ENCODE assay signal across 7 mouse cellular contexts in the genomic region with DNA sequence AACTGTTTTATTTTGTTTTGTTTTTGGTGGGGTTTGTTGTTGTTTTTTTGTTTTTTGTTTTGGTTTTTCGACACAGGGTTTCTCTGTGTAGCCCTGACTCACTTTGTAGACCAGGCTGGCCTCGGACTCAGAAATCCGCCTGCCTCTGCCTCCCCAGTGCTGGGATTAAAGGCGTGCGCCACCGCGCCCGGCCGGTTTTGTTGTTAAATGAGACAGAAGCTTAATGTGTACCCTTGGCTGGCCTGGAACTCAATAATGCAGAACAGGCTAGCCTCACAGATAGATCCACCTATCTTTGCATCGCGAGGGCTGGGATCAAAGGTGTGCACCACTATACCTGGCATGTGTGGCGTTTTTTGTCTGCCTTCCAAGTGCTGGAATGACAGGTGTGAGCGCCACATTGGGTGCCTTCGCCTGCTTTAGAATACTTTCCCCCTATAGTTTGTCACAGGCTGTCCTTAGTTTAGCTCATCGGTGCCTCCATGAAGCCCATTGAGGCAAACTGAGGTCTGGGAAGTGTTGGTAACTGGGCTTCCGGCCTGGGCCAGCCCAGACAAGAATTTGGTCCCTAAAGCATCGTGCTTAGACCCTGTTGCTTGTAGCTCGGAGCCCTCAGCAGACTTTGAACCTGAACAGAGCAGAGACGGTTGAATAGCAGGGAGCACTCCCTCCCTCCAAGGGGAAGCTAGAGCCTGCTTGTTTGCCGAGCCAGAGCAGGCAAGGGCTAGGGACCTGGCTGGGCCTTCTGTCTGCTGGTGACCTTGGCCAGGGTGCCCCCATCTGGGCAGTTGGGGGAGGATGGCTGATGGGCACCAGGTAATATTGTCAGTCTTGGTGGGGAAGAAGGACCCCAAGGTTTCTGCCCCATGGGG. TPM values are rescaled to one million over a fixed set of nuclear protein-coding genes. Genes with fewer than 3 reads are reported as not detected.
A peak's percentile ranks its signal among the peaks of the same experiment; 100 is the strongest.
DNase-seq lines count a peak whose midpoint lies in the region; ATAC-seq and TF ChIP-seq lines count a peak whose summit lies in the region.

No protein-coding gene starts in this region.

- H3K9ac ChIP-seq in ES-E14 (ENCODE audit: insufficient read depth, low read depth, low read length, poor library complexity, severe bottlenecking) = no peak overlapping the region
- peak overlapping the region; percentile 81 for H3K9ac ChIP-seq in limb, embryonic 14.5 days (ENCODE audit: low read depth, low read length, severe bottlenecking)
- H3K9ac ChIP-seq in stomach, embryonic 16.5 days (ENCODE audit: low read length) = peak overlapping the region; percentile 83

- WGBS in hindbrain, embryonic 10.5 days = 45% methylated on average over 20 of the region's 20 CpGs
- 34% methylated on average over 20 of the region's 20 CpGs for WGBS in limb, embryonic 14.5 days
- WGBS in stomach, embryonic 16.5 days = 32% methylated on average over 20 of the region's 20 CpGs

- no peak for TF ChIP-seq POLR2A in limb, embryonic 14.5 days (IDR thresholded peaks at IDR 0.05; ENCODE audit: borderline replicate concordance, extremely low read depth, insufficient read depth, insufficient read length)

- peaks cover 2 to 8% of the 10 kb centered on the region in 2 experiments; a peak in 2 of 4 replicates for H3K4me1 ChIP-seq in ES-E14 (ENCODE audit: control insufficient read depth in 2 of 2, insufficient read depth in 2 of 2, low read length in 2 of 2, poor library complexity in 1 of 2)
- peaks cover 63% of the 10 kb centered on the region for H3K4me1 ChIP-seq in hindbrain, embryonic 10.5 days (replicated peaks)
- peaks cover 17% of the 10 kb centered on the region for H3K4me1 ChIP-seq in limb, embryonic 14.5 days (ENCODE audit: control insufficient read depth, insufficient read depth, low read length)
- peaks cover 25% of the 10 kb centered on the region for H3K4me1 ChIP-seq in stomach, embryonic 16.5 days (ENCODE audit: control insufficient read depth, insufficient read depth, low read length)

- peaks cover 21% of the 10 kb centered on the region for H3K79me2 ChIP-seq in C2C12 (ENCODE audit: control insufficient read depth, insufficient read depth)

- H3K79me3 ChIP-seq in C2C12 (ENCODE audit: low read depth) = peaks cover 8% of the 10 kb centered on the region

- no peaks in the 10 kb centered on the region for H3K36me3 ChIP-seq in C2C12 (ENCODE audit: control insufficient read depth, insufficient read depth)
- peaks cover 3% of the 10 kb centered on the region; the same call in 1 of the 2 replicates for H3K36me3 ChIP-seq in ES-E14 (ENCODE audit: control insufficient read depth, insufficient read depth, low read length, poor library complexity, severe bottlenecking)
- H3K36me3 ChIP-seq in hindbrain, embryonic 10.5 days = peaks cover 44% of the 10 kb centered on the region
- peaks cover 37% of the 10 kb centered on the region for H3K36me3 ChIP-seq in limb, embryonic 14.5 days (ENCODE audit: control insufficient read depth, insufficient read depth, low read length)
- H3K36me3 ChIP-seq in stomach, embryonic 16.5 days (ENCODE audit: control insufficient read depth, insufficient read depth, low read length) = peaks cover 9% of the 10 kb centered on the region

- no peak overlapping the region for H3K27ac ChIP-seq in ES-E14 (ENCODE audit: insufficient read depth, low read depth, low read length, poor library complexity, severe bottlenecking)
- peak overlapping the region; percentile 96 for H3K27ac ChIP-seq in hindbrain, embryonic 10.5 days
- no peak overlapping the region for H3K27ac ChIP-seq in limb, embryonic 14.5 days (replicated peaks; ENCODE audit: low read depth, low read length)
- H3K27ac ChIP-seq in stomach, embryonic 16.5 days (ENCODE audit: low read length) = peak overlapping the region; percentile 56

- TF ChIP-seq CTCF in C2C12 (IDR thresholded peaks at IDR 0.05; ENCODE audit: control insufficient read depth, insufficient read depth, insufficient read length) = peak; percentile 6

- peak overlapping the region; percentile 59 for H3K4me2 ChIP-seq in limb, embryonic 14.5 days (replicated peaks; ENCODE audit: low read depth, low read length, severe bottlenecking)
- peak overlapping the region; percentile 57 for H3K4me2 ChIP-seq in stomach, embryonic 16.5 days (ENCODE audit: low read depth, low read length)

- no peak overlapping the region for H3ac ChIP-seq in C2C12 (ENCODE audit: control insufficient read depth, insufficient read length, low read depth)

- in situ Hi-C loops in ES-E14 (cut with MboI; ENCODE audit: low sequenced_read_pairs in 2 of 2, unreplicated experiment in 2 of 2) = loop anchor here in 1 of 2 experiments (25.0 kb wide), 1 partner anchor 238 kb away; no protein-coding TSS in a partner anchor

- H3K27me3 ChIP-seq in C2C12 (ENCODE audit: control insufficient read depth, insufficient read depth, insufficient read length) = no peaks in the 10 kb centered on the region
- H3K27me3 ChIP-seq in hindbrain, embryonic 10.5 days (ENCODE audit: insufficient read depth, poor library complexity, severe bottlenecking) = peaks cover 19% of the 10 kb centered on the region
- H3K27me3 ChIP-seq in limb, embryonic 14.5 days (ENCODE audit: control insufficient read depth, insufficient read depth, low read length) = no peaks in the 10 kb centered on the region
- H3K27me3 ChIP-seq in stomach, embryonic 16.5 days (ENCODE audit: control insufficient read depth, insufficient read depth, low read length) = no peaks in the 10 kb centered on the region

- H3K9me3 ChIP-seq in ES-E14 (ENCODE audit: control insufficient read depth, insufficient read depth, low read depth, low read length) = no peaks in the 10 kb centered on the region
- no peaks in the 10 kb centered on the region for H3K9me3 ChIP-seq in hindbrain, embryonic 10.5 days
- H3K9me3 ChIP-seq in limb, embryonic 14.5 days (ENCODE audit: control insufficient read depth, low read length) = no peaks in the 10 kb centered on the region
- H3K9me3 ChIP-seq in stomach, embryonic 16.5 days (replicated peaks; ENCODE audit: control insufficient read depth, low read length) = no peaks in the 10 kb centered on the region

- peak overlapping the region; percentile 69 for H3K4me3 ChIP-seq in C2C12 (ENCODE audit: insufficient read depth, poor library complexity, severe bottlenecking)
- H3K4me3 ChIP-seq in ES-E14 (ENCODE audit: insufficient read depth in 1 of 2, low read depth in 1 of 2, low read length in 2 of 2, poor library complexity in 1 of 2, severe bottlenecking in 1 of 2) = peak overlapping the region; percentile 83 to 87
- peak overlapping the region; percentile 81 for H3K4me3 ChIP-seq in hindbrain, embryonic 10.5 days
- H3K4me3 ChIP-seq in limb, embryonic 14.5 days (replicated peaks; ENCODE audit: low read length) = peak overlapping the region; percentile 87
- peak overlapping the region; percentile 85 for H3K4me3 ChIP-seq in stomach, embryonic 16.5 days (replicated peaks; ENCODE audit: low read length)

- DNase-seq in ES-E14 (ENCODE audit: low read depth, low spot score) = no peak
- no peak for DNase-seq in hindbrain, embryonic 10.5 days (ENCODE audit: low spot score)
- DNase-seq in limb, embryonic 14.5 days (ENCODE audit: low spot score) = no peak
- DNase-seq in frontal cortex, postnatal 14 days (ENCODE audit: low spot score in 2 of 2) = no peak
- DNase-seq in T-cell, adult 2 months (ENCODE audit: low spot score) = no peak

- ATAC-seq in limb, embryonic 14.5 days (ENCODE audit: low FRiP score, low read depth) = no peak
- no peak for ATAC-seq in stomach, embryonic 16.5 days (ENCODE audit: insufficient read depth, low FRiP score)

TF ChIP-seq in C2C12, 6 proteins besides CTCF, POLR2A, EP300 and RAD21:
- TF ChIP-seq MYOD1 (IDR thresholded peaks at IDR 0.05; ENCODE audit: control insufficient read depth, insufficient read length, low read depth) (no peak), CEBPB (IDR thresholded peaks at IDR 0.05; ENCODE audit: low read depth) (no peak), FOSL1 (IDR thresholded peaks at IDR 0.05; ENCODE audit: insufficient read depth, low read length, poor library complexity, severe bottlenecking) (no peak), USF1 (IDR thresholded peaks at IDR 0.05; ENCODE audit: low read depth) (no peak), MYOG (IDR thresholded peaks at IDR 0.05; ENCODE audit: control insufficient read depth, extremely low read depth, insufficient read length) (no peak), MAX (IDR thresholded peaks at IDR 0.05) (no peak)
TF ChIP-seq in C2C12: peak in this region for 0.

TF ChIP-seq in ES-E14, 5 proteins besides CTCF, POLR2A, EP300 and RAD21:
- no peak for TF ChIP-seq ZNF384 (IDR thresholded peaks at IDR 0.05; ENCODE audit: low read depth, low read length)
- TF ChIP-seq CHD2 (IDR thresholded peaks at IDR 0.05; ENCODE audit: low read depth, low read length) = no peak
- no peak for TF ChIP-seq ZC3H11A (IDR thresholded peaks at IDR 0.05; ENCODE audit: borderline replicate concordance, low read depth, low read length)
- no peak for TF ChIP-seq HCFC1 (IDR thresholded peaks at IDR 0.05; ENCODE audit: borderline replicate concordance, insufficient read depth, low read length)
- no peak for TF ChIP-seq MAFK (IDR thresholded peaks at IDR 0.05; ENCODE audit: insufficient read depth, low read depth, low read length)

RNA-seq across cellular contexts. Expression of a gene that starts 0.9 kb away (rescaled TPM):
- 12.9 TPM for polyA plus RNA-seq in C2C12 (2012; fragmentation: generic; extraction: Trizol)
- total RNA-seq in ES-E14 (2012; rRNA removed) = 13.4 and 13.6 TPM in 2 replicates
- polyA plus RNA-seq in hindbrain, embryonic 10.5 days (2016; fragmentation: Nextera tagmentation; extraction: Ambion mirVana) = 44.8 and 54.5 TPM in 2 replicates
- 30.1 and 40.2 TPM in 2 replicates for polyA plus RNA-seq in limb, embryonic 14.5 days (2012; rRNA removed)
- polyA plus RNA-seq in limb, embryonic 14.5 days (2014; fragmentation: Nextera tagmentation; extraction: Ambion mirVana) = 21.3 and 28.0 TPM in 2 replicates
- polyA plus RNA-seq in stomach, embryonic 16.5 days (2015; fragmentation: Nextera tagmentation; extraction: Ambion mirVana) = 16.9 and 17.4 TPM in 2 replicates

RNA-seq across cellular contexts. Expression of a gene that starts 12.3 kb away (rescaled TPM):
- 46.2 TPM for polyA plus RNA-seq in C2C12 (2012; fragmentation: generic; extraction: Trizol)
- 9.1 and 10.5 TPM in 2 replicates for total RNA-seq in ES-E14 (2012; rRNA removed)
- polyA plus RNA-seq in hindbrain, embryonic 10.5 days (2016; fragmentation: Nextera tagmentation; extraction: Ambion mirVana) = 9.3 and 11.1 TPM in 2 replicates
- polyA plus RNA-seq in limb, embryonic 14.5 days (2012; rRNA removed) = 24.1 and 34.9 TPM in 2 replicates
- 18.5 and 19.7 TPM in 2 replicates for polyA plus RNA-seq in limb, embryonic 14.5 days (2014; fragmentation: Nextera tagmentation; extraction: Ambion mirVana)
- 8.3 and 8.8 TPM in 2 replicates for polyA plus RNA-seq in stomach, embryonic 16.5 days (2015; fragmentation: Nextera tagmentation; extraction: Ambion mirVana)

Comparison
In these comparisons a context has a peak if more than half of its experiments do, and no peak if none do; other contexts are left out.
1. H3K27ac ChIP-seq: peak in hindbrain, embryonic 10.5 days (single experiment) and stomach, embryonic 16.5 days (single experiment); none in ES-E14 (single experiment) and limb, embryonic 14.5 days (single experiment).
2. Peak in every context shown above with its lines, with median percentiles within 50 percentile points of each other: H3K4me3 ChIP-seq.